Mouse (Mus musculus) midbrain, embryonic 16.5 days (tissue): ENCODE measurements around the gene Arhgef28. TPM values are rescaled to one million over a fixed set of nuclear protein-coding genes. Genes with fewer than 3 reads are reported as not detected.
A peak's percentile ranks its signal among the peaks of the same experiment; 100 is the strongest.

Experiments
- ATAC-seq: fragments of 200-750 bp; cut with Nextera tagmentation; 2 replicates; pipeline ENCODE4 v1.8.0; 2017; ENCODE audit warnings: moderate TSS enrichment
- H3K27ac ChIP-seq: fragments of 300-500 bp; sonication (generic); 2 replicates; pipeline ENCODE4 v1.5.1; 2014; ENCODE audit warnings: mild to moderate bottlenecking, low read length, mixed read lengths
- H3K27me3 ChIP-seq: fragments of 300-500 bp; sonication (generic); 2 replicates; pipeline ENCODE4 v1.6.1; 2014; ENCODE audit warnings: low read depth, low read length, mixed read lengths; ENCODE audit not compliant: control insufficient read depth, insufficient read depth
- H3K36me3 ChIP-seq: fragments of 300-500 bp; sonication (generic); 2 replicates; pipeline ENCODE4 v1.6.1; 2014; ENCODE audit warnings: mild to moderate bottlenecking, low read length, moderate library complexity, mixed read lengths; ENCODE audit not compliant: control insufficient read depth, insufficient read depth
- H3K4me1 ChIP-seq: fragments of 300-500 bp; sonication (generic); 2 replicates; pipeline ENCODE4 v1.6.1; 2014; ENCODE audit warnings: mild to moderate bottlenecking, low read length, mixed read lengths; ENCODE audit not compliant: control insufficient read depth, insufficient read depth
- H3K4me2 ChIP-seq: fragments of 300-500 bp; sonication (generic); 2 replicates; pipeline ENCODE4 v1.6.1; 2014; ENCODE audit warnings: mild to moderate bottlenecking, low read length, mixed read lengths
- H3K4me3 ChIP-seq: fragments of 300-500 bp; sonication (generic); 2 replicates; pipeline ENCODE4 v1.5.1; 2014; ENCODE audit warnings: low read depth, mild to moderate bottlenecking, low read length, moderate library complexity, mixed read lengths
- H3K9ac ChIP-seq: fragments of 300-500 bp; sonication (generic); 2 replicates; pipeline ENCODE4 v1.6.1; 2014; ENCODE audit warnings: low read depth, low read length, mixed read lengths
- H3K9me3 ChIP-seq: fragments of 300-500 bp; sonication (generic); replicated peaks from 2 replicates; pipeline ENCODE4 v1.6.1; 2014; ENCODE audit warnings: mild to moderate bottlenecking, low read length, mixed read lengths; ENCODE audit not compliant: control insufficient read depth, poor library complexity, severe bottlenecking
- WGBS: fragments of 180-500 bp; shearing (Covaris S2); extraction: QIAGEN DNeasy Blood & Tissue Kit; methylation state at CpG from one replicate; pipeline ENCODE4 v1.1.7; 2014; 5-methylcytosine and 5-hydroxymethylcytosine counted together
- polyA plus RNA-seq: library from polyadenylated mRNA; unstranded; fragments of >200 nt; fragmentation: Nextera tagmentation; extraction: Ambion mirVana; gene quantifications from 2 replicates; pipeline ENCODE4 v1.2.1, GENCODE M21; 2015

Arhgef28 gene
- polyA plus RNA-seq, 1 experiment from 2014 or later = 35.1 TPM

- no peaks in the 10 kb centered on the region for H3K27me3 ChIP-seq
- WGBS = 72% methylated on average over 10 of the region's 10 CpGs
- H3K4me1 ChIP-seq = no peaks in the 10 kb centered on the region
- no peaks in the 10 kb centered on the region for H3K36me3 ChIP-seq
- no peak overlapping the region for H3K9ac ChIP-seq
- H3K4me3 ChIP-seq = no peak overlapping the region
- H3K4me2 ChIP-seq = no peak overlapping the region
- no peaks in the 10 kb centered on the region for H3K9me3 ChIP-seq
- ATAC-seq = no peak
- H3K27ac ChIP-seq = no peak overlapping the region
Measured at GRCm38 (mm10) chr13:98192596-98192995, 13.6 kb downstream of the Arhgef28 start.

GRCm38 (mm10) chr13:98188500-98188899 lies 17.7 kb downstream of the Arhgef28 start:
- H3K4me3 ChIP-seq = no peak overlapping the region
- H3K36me3 ChIP-seq = no peaks in the 10 kb centered on the region
- no peak for ATAC-seq
- H3K27me3 ChIP-seq = no peaks in the 10 kb centered on the region
- H3K9me3 ChIP-seq = no peaks in the 10 kb centered on the region
- no peak overlapping the region for H3K27ac ChIP-seq
- peaks cover 5% of the 10 kb centered on the region; the same call in 1 of the 2 replicates for H3K4me1 ChIP-seq
- H3K9ac ChIP-seq = no peak overlapping the region
- no peak overlapping the region for H3K4me2 ChIP-seq
- 98% methylated on average over 2 of the region's 2 CpGs for WGBS

- no peak overlapping the region for H3K4me2 ChIP-seq
- H3K36me3 ChIP-seq = no peaks in the 10 kb centered on the region
- no peaks in the 10 kb centered on the region for H3K27me3 ChIP-seq
- no peaks in the 10 kb centered on the region for H3K9me3 ChIP-seq
- H3K4me1 ChIP-seq = peaks cover 5% of the 10 kb centered on the region; the same call in 1 of the 2 replicates
- H3K27ac ChIP-seq = no peak overlapping the region
- WGBS = 98% methylated on average over 1 of the region's 1 CpGs
- no peak overlapping the region for H3K9ac ChIP-seq
- H3K4me3 ChIP-seq = no peak overlapping the region
- ATAC-seq = no peak
Measured at GRCm38 (mm10) chr13:98187904-98188303, 18.3 kb downstream of the Arhgef28 start.

- Histone ChIP-seq H3K36me3 (no peaks in the 10 kb centered on the region), H3K9ac (no peak overlapping the region), H3K27ac (0 out of 2 replicates have a peak overlapping the region, but pooled peaks have one; percentile 22), H3K4me1 (peaks cover 5% of the 10 kb centered on the region; the same call in 1 of the 2 replicates), H3K4me3 (no peak overlapping the region), H3K27me3 (no peaks in the 10 kb centered on the region), H3K9me3 (no peaks in the 10 kb centered on the region), H3K4me2 (no peak overlapping the region)
- no peak for ATAC-seq
- 47% methylated on average over 5 of the region's 5 CpGs for WGBS
Measured at GRCm38 (mm10) chr13:98186179-98186578, 20.1 kb downstream of the Arhgef28 start.

DNA sequence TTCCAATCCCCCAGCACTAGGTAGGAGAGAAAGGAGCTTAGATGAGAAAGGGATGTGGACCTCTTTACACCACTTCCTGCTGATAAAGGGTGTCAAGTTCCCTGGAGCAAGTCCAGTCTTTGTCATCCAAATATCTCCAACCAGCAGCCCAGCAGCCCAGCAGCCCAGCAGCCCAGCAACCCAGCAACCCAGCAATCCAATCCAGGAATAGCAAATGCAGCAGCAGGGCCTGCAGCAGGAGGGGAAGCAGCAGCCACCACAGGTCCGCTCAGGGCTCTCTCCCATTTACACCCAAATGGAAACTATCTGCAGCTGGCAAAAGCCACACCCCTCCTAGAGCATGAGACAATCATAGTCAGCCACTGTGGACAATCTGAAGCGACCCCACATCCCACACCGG lies 21.6 kb downstream of the Arhgef28 start:
- Histone ChIP-seq H3K4me2 (no peak overlapping the region), H3K9me3 (no peaks in the 10 kb centered on the region), H3K27ac (no peak overlapping the region), H3K27me3 (no peaks in the 10 kb centered on the region), H3K4me3 (no peak overlapping the region), H3K9ac (no peak overlapping the region), H3K4me1 (peaks cover 5% of the 10 kb centered on the region; the same call in 1 of the 2 replicates), H3K36me3 (no peaks in the 10 kb centered on the region)
- ATAC-seq = no peak
- whole genome bisulfite sequencing = 32% methylated on average over 3 of the region's 3 CpGs

GRCm38 (mm10) chr13:98183157-98183878 lies 22.9 kb downstream of the Arhgef28 start:
- 85% methylated on average over 21 of the region's 21 CpGs for WGBS
- ATAC-seq = no peak
- Histone ChIP-seq H3K9me3 (no peaks in the 10 kb centered on the region), H3K4me1 (peaks cover 5% of the 10 kb centered on the region; the same call in 1 of the 2 replicates), H3K27ac (no peak overlapping the region), H3K4me2 (no peak overlapping the region), H3K36me3 (no peaks in the 10 kb centered on the region), H3K27me3 (no peaks in the 10 kb centered on the region), H3K9ac (no peak overlapping the region), H3K4me3 (no peak overlapping the region)

DNA sequence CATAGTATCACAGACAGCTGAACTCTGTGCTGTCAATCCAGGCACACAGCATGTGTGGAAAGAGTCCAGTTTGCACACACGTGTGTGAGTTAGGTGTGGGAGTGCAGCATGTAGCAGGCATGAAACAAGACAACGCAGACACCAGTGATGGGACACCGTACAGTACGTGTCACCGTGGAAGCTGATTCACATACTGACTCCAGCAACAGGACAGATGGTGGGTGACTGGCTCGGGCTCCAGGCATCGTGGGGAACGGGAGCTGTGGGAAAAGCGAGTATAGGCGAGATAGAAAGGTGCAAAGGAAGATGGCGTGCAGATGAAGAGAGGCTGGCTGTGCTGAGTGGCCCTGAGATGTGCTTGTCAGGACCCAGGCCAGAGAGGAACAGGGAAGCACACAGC lies 23.9 kb downstream of the Arhgef28 start:
- no peak overlapping the region for H3K9ac ChIP-seq
- no peak for ATAC-seq
- H3K4me3 ChIP-seq = no peak overlapping the region
- peaks cover 5% of the 10 kb centered on the region; the same call in 1 of the 2 replicates for H3K4me1 ChIP-seq
- WGBS = 92% methylated on average over 11 of the region's 11 CpGs
- no peak overlapping the region for H3K4me2 ChIP-seq
- H3K36me3 ChIP-seq = no peaks in the 10 kb centered on the region
- H3K9me3 ChIP-seq = no peaks in the 10 kb centered on the region
- no peak overlapping the region for H3K27ac ChIP-seq
- H3K27me3 ChIP-seq = no peaks in the 10 kb centered on the region

DNA sequence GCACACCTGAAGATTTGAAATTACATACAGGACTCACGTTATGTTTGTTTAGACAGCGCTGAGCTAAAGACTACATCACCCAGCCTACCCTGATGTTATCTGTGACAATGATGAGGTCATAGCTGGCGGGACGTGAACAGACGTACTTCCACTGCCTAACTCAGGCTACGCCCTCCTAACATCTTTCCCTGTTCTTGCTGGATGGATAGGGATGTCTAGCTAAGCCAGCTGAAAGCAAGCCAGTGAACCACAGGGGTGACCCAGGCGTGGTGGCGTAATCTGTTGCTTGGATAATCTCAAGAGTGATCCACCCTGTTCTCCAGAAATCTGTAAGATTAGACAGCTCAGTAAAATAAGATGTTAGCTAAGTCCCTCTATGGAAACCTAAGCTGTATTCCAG lies 25.6 kb downstream of the Arhgef28 start:
- Histone ChIP-seq H3K36me3 (no peaks in the 10 kb centered on the region), H3K4me1 (0 out of 2 replicates have a peak, but pooled peaks cover under 1% of the 10 kb centered on the region), H3K27ac (no peak overlapping the region), H3K27me3 (no peaks in the 10 kb centered on the region), H3K4me3 (no peak overlapping the region), H3K9ac (no peak overlapping the region), H3K9me3 (no peaks in the 10 kb centered on the region), H3K4me2 (no peak overlapping the region)
- ATAC-seq = no peak
- 89% methylated on average over 8 of the region's 8 CpGs for WGBS

GRCm38 (mm10) chr13:98175323-98176007 lies 30.8 kb downstream of the Arhgef28 start:
- no peaks in the 10 kb centered on the region for H3K4me1 ChIP-seq
- no peaks in the 10 kb centered on the region for H3K9me3 ChIP-seq
- no peak overlapping the region for H3K27ac ChIP-seq
- no peaks in the 10 kb centered on the region for H3K27me3 ChIP-seq
- no peak overlapping the region for H3K9ac ChIP-seq
- no peak for ATAC-seq
- WGBS = 83% methylated on average over 10 of the region's 10 CpGs
- no peak overlapping the region for H3K4me3 ChIP-seq
- H3K4me2 ChIP-seq = no peak overlapping the region
- H3K36me3 ChIP-seq = no peaks in the 10 kb centered on the region
